Mouse (Mus musculus) heart, embryonic 15.5 days (tissue): ENCODE results near the gene Pih1d1. TPM values are rescaled to one million over a fixed set of nuclear protein-coding genes. Genes with fewer than 3 reads are reported as not detected.
"Not testable (repeated sequence)": the region's sequence is repeated elsewhere in the genome, so short reads cannot be mapped to it uniquely, and the experiment has no call there.

Source experiments
- ATAC-seq: fragments of 200-750 bp; cut with Nextera tagmentation; replicated peaks from 2 replicates; pipeline ENCODE4 v1.8.0; 2017; ENCODE audit warnings: low read depth, moderate TSS enrichment; ENCODE audit not compliant: insufficient number of reproducible peaks, insufficient read depth, low FRiP score
- H3K27ac ChIP-seq: fragments of 300-500 bp; sonication (generic); 2 replicates; pipeline ENCODE4 v1.5.1; 2015; ENCODE audit warnings: mild to moderate bottlenecking, inconsistent platforms
- H3K27me3 ChIP-seq: fragments of 300-500 bp; sonication (generic); 2 replicates; pipeline ENCODE4 v1.6.1; 2015; ENCODE audit warnings: inconsistent platforms
- H3K36me3 ChIP-seq: fragments of 300-500 bp; sonication (generic); 2 replicates; pipeline ENCODE4 v1.6.1; 2015; ENCODE audit warnings: mild to moderate bottlenecking, inconsistent platforms
- H3K4me1 ChIP-seq: fragments of 300-500 bp; sonication (generic); replicated peaks from 2 replicates; pipeline ENCODE4 v1.6.1; 2015; ENCODE audit warnings: inconsistent platforms
- H3K4me2 ChIP-seq: fragments of 300-500 bp; sonication (generic); 2 replicates; pipeline ENCODE4 v1.6.1; 2015; ENCODE audit warnings: inconsistent platforms, mild to moderate bottlenecking, moderate library complexity
- H3K4me3 ChIP-seq: fragments of 300-500 bp; sonication (generic); 2 replicates; pipeline ENCODE4 v1.5.1; 2015; ENCODE audit warnings: mild to moderate bottlenecking, inconsistent platforms
- H3K9ac ChIP-seq: fragments of 300-500 bp; sonication (generic); 2 replicates; pipeline ENCODE4 v1.6.1; 2015; ENCODE audit warnings: mild to moderate bottlenecking, inconsistent platforms
- H3K9me3 ChIP-seq: fragments of 300-500 bp; sonication (generic); replicated peaks from 2 replicates; pipeline ENCODE4 v1.6.1; 2016; ENCODE audit warnings: inconsistent platforms
- WGBS: fragments of 180-500 bp; shearing (Covaris S2); methylation state at CpG from one replicate; pipeline ENCODE4 v1.1.7; 2015; ENCODE audit warnings: mixed read lengths; 5-methylcytosine and 5-hydroxymethylcytosine counted together
- polyA plus RNA-seq: library from polyadenylated mRNA; unstranded; fragments of >200 nt; fragmentation: Nextera tagmentation; extraction: Ambion mirVana; gene quantifications from 2 replicates; pipeline ENCODE4 v1.2.1, GENCODE M21; 2015

The Pih1d1 gene
- polyA plus RNA-seq, 1 experiment from 2014 or later, result 76.5 TPM

GRCm38 (mm10) chr7:45149545-45149944, 4.6 kb upstream of the Pih1d1 start:
- H3K9ac ChIP-seq, result no peak overlapping the region
- H3K4me1 ChIP-seq, result peaks cover 17% of the 10 kb centered on the region
- WGBS, result 72% methylated on average over 6 of the region's 6 CpGs
- H3K4me3 ChIP-seq, result no peak overlapping the region
- H3K27ac ChIP-seq, result no peak overlapping the region; the same call in 1 of the 2 replicates
- no peaks in the 10 kb centered on the region for H3K9me3 ChIP-seq
- no peak overlapping the region for H3K4me2 ChIP-seq
- no peaks in the 10 kb centered on the region for H3K27me3 ChIP-seq
- H3K36me3 ChIP-seq, result peaks cover 10% of the 10 kb centered on the region; the same call in 1 of the 2 replicates
- ATAC-seq, result no peak

- peaks cover 4% of the 10 kb centered on the region; the same call in 1 of the 2 replicates for H3K36me3 ChIP-seq
- WGBS, result 65% methylated on average over 4 of the region's 4 CpGs
- no peaks in the 10 kb centered on the region for H3K9me3 ChIP-seq
- H3K9ac ChIP-seq, result no peak overlapping the region
- no peak for ATAC-seq
- H3K27ac ChIP-seq, result no peak overlapping the region
- H3K4me3 ChIP-seq, result no peak overlapping the region
- H3K4me1 ChIP-seq, result peaks cover 24% of the 10 kb centered on the region
- H3K27me3 ChIP-seq, result no peaks in the 10 kb centered on the region
- H3K4me2 ChIP-seq, result no peak overlapping the region
Measured at GRCm38 (mm10) chr7:45150321-45150720, 3.8 kb upstream of the Pih1d1 start.

DNA sequence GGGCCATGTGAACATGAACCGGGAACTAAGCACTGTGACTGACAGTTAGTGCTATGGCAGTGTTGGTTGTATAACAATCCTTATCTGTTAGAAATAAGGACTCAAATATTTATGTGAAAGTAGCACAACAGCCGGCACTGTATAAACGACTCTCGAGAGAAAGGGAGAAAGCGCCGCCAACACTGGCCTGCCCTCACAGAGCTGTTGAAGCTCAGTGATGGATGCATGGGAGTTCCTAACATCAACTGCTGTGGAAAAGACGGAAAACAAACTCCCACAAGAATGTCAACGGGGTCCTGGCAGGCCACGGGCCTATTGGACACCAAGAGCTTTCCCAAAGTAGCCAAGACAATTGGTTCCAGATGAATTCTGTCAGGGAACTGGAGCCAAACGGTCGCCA, 2.8 kb upstream of the Pih1d1 start:
- Histone ChIP-seq H3K4me3 (no peak overlapping the region), H3K4me1 (peaks cover 24% of the 10 kb centered on the region), H3K4me2 (no peak overlapping the region), H3K27ac (peak overlapping the region; percentile 11; the same call in 1 of the 2 replicates), H3K9me3 (no peaks in the 10 kb centered on the region), H3K36me3 (no peaks in the 10 kb centered on the region; the same call in 1 of the 2 replicates), H3K27me3 (no peaks in the 10 kb centered on the region), H3K9ac (no peak overlapping the region)
- no peak for ATAC-seq
- WGBS, result 48% methylated on average over 11 of the region's 11 CpGs

DNA sequence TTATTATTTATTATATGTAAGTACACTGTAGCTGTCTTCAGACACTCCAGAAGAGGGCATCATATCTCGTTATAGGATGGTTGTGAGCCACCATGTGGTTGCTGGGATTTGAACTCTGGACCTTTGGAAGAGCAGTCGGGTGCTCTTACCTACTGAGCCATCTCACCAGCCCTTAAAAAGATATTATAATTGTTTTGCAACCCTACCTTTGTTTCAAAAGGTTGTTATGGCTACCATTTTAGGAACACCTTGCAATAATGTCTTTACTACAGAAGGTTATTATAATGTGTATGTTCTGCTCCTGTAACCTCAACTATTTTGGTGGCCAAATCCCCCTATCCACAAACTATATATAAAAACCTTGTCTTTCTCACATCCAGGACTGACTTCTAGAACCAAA, 1.1 kb upstream of the Pih1d1 start:
- Histone ChIP-seq H3K4me2 (peak overlapping the region; percentile 69; the same call in 1 of the 2 replicates), H3K4me1 (peaks cover 21% of the 10 kb centered on the region), H3K4me3 (peak overlapping the region; percentile 91)
- H3K27ac ChIP-seq, H3K36me3 ChIP-seq, H3K9ac ChIP-seq, H3K27me3 ChIP-seq, ATAC-seq, H3K9me3 ChIP-seq: not testable (repeated sequence)
- WGBS, result 92% methylated on average over 2 of the region's 2 CpGs

DNA sequence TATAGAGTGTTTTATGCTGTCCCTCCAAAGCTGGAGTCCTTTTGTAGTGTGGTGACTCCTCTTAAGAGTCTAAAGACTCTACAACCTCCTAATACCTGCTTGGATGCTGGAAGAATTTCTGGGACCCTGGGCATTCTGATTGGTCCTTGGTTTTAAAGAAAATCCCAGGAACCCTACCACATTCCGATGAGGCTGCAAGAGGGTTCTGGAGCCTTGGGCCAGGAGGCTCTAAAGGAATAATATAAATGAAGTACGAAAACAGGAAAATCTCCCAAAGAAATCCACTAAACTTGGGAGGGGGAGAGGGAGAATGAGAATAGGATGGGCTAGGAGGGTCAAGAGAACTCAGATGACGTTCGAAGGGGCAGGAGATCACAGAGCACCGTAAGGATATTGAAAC, 517 bp upstream of the Pih1d1 start:
- Histone ChIP-seq H3K4me3 (peak overlapping the region; percentile 91), H3K27me3 (no peaks in the 10 kb centered on the region), H3K9me3 (no peaks in the 10 kb centered on the region), H3K4me1 (peaks cover 15% of the 10 kb centered on the region), H3K27ac (peak overlapping the region; percentile 99), H3K36me3 (peaks cover 5% of the 10 kb centered on the region; the same call in 1 of the 2 replicates), H3K9ac (peak overlapping the region; percentile 87), H3K4me2 (peak overlapping the region; percentile 69)
- WGBS, result 3% methylated on average over 5 of the region's 5 CpGs
- no peak for ATAC-seq

- Histone ChIP-seq H3K4me1 (peaks cover 15% of the 10 kb centered on the region), H3K9ac (0 out of 2 replicates have a peak overlapping the region, but pooled peaks have one; percentile 12), H3K4me2 (peak overlapping the region; percentile 69), H3K36me3 (peaks cover 12% of the 10 kb centered on the region; the same call in 1 of the 2 replicates), H3K27ac (peak overlapping the region; percentile 54), H3K9me3 (no peaks in the 10 kb centered on the region), H3K4me3 (peak overlapping the region; percentile 91), H3K27me3 (no peaks in the 10 kb centered on the region)
- WGBS, result 71% methylated on average over 12 of the region's 12 CpGs
- ATAC-seq, result no peak; the same call in 1 of the 2 replicates
Measured at GRCm38 (mm10) chr7:45154993-45155514, 951 bp downstream of the Pih1d1 start.

GRCm38 (mm10) chr7:45155590-45155989, 1.5 kb downstream of the Pih1d1 start:
- H3K27me3 ChIP-seq, result no peaks in the 10 kb centered on the region
- ATAC-seq, result no peak
- peaks cover 13% of the 10 kb centered on the region for H3K4me1 ChIP-seq
- 85% methylated on average over 9 of the region's 9 CpGs for WGBS
- no peak overlapping the region for H3K4me2 ChIP-seq
- H3K9me3 ChIP-seq, result no peaks in the 10 kb centered on the region
- H3K27ac ChIP-seq, result 0 out of 2 replicates have a peak overlapping the region, but pooled peaks have one; percentile 54
- H3K9ac ChIP-seq, result no peak overlapping the region
- H3K36me3 ChIP-seq, result peaks cover 12% of the 10 kb centered on the region; the same call in 1 of the 2 replicates
- H3K4me3 ChIP-seq, result no peak overlapping the region

- no peak overlapping the region for H3K27ac ChIP-seq
- H3K4me2 ChIP-seq, result no peak overlapping the region
- 93% methylated on average over 15 of the region's 15 CpGs for WGBS
- H3K27me3 ChIP-seq, result no peaks in the 10 kb centered on the region
- H3K4me1 ChIP-seq, result peaks cover 12% of the 10 kb centered on the region
- ATAC-seq, result no peak
- no peaks in the 10 kb centered on the region for H3K9me3 ChIP-seq
- peaks cover 12% of the 10 kb centered on the region; the same call in 1 of the 2 replicates for H3K36me3 ChIP-seq
- H3K9ac ChIP-seq, result no peak overlapping the region
- H3K4me3 ChIP-seq, result no peak overlapping the region
Measured at GRCm38 (mm10) chr7:45156206-45156605, 2.1 kb downstream of the Pih1d1 start.

DNA sequence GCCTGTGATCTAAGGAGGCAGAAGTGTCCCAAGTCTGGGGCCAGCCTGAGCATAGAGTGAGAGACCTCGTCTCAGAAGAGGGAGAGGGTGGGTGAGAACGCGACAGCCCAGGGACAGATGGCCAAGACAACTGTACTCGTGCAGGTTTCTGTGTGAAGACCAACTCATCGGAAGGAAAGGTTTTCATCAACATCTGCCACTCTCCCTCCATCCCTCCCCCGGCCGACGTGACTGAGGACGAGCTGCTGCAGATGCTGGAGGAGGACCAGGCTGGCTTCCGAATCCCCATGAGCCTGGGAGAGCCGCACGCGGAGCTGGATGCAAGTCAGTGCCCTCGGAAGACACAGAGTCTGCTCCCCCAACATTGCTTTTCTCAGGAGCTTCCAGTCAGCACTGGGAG, 3.4 kb downstream of the Pih1d1 start:
- Histone ChIP-seq H3K27ac (no peak overlapping the region), H3K4me2 (no peak overlapping the region), H3K9ac (no peak overlapping the region), H3K9me3 (no peaks in the 10 kb centered on the region), H3K27me3 (peaks cover 2% of the 10 kb centered on the region), H3K36me3 (peaks cover 12% of the 10 kb centered on the region; the same call in 1 of the 2 replicates), H3K4me3 (no peak overlapping the region), H3K4me1 (peaks cover 18% of the 10 kb centered on the region)
- no peak for ATAC-seq
- 88% methylated on average over 14 of the region's 14 CpGs for WGBS

GRCm38 (mm10) chr7:45158991-45159390, 4.9 kb downstream of the Pih1d1 start:
- Histone ChIP-seq H3K4me1 (peaks cover 20% of the 10 kb centered on the region), H3K27me3 (peaks cover 17% of the 10 kb centered on the region), H3K36me3 (peaks cover 12% of the 10 kb centered on the region; the same call in 1 of the 2 replicates), H3K9me3 (no peaks in the 10 kb centered on the region), H3K4me3 (no peak overlapping the region), H3K27ac (no peak overlapping the region), H3K4me2 (no peak overlapping the region), H3K9ac (no peak overlapping the region)
- 93% methylated on average over 6 of the region's 6 CpGs for WGBS
- no peak for ATAC-seq

DNA sequence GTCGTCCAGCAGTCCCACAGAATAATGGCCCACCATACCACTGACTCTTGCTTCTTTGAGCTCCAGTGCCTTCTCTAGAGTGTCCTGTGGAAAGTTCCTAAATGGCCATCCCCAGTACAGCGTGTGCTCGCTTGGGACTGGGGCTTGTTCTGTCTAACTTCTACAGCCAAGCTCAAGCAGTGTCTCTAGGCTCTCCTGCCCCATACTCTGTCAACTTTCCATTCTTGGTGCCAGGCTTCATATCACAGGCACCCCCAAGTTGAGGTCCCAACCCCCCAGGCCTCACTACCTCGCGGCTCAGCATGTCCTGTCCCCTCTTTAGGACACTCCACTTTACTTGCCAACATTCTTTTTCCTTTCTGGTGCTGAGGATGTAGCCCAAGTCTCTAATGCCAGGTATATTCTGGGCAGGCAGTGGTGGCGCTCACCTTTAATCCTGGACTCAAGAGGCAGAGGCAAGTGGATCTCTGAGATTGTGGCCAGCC, 6.3 kb downstream of the Pih1d1 start:
- peaks cover 12% of the 10 kb centered on the region; the same call in 1 of the 2 replicates for H3K36me3 ChIP-seq
- no peak overlapping the region for H3K4me3 ChIP-seq
- no peak for ATAC-seq
- no peak overlapping the region for H3K9ac ChIP-seq
- peaks cover 31% of the 10 kb centered on the region for H3K27me3 ChIP-seq
- H3K9me3 ChIP-seq, result no peaks in the 10 kb centered on the region
- 90% methylated on average over 6 of the region's 6 CpGs for WGBS
- no peak overlapping the region for H3K4me2 ChIP-seq
- no peak overlapping the region for H3K27ac ChIP-seq
- H3K4me1 ChIP-seq, result peaks cover 17% of the 10 kb centered on the region

DNA sequence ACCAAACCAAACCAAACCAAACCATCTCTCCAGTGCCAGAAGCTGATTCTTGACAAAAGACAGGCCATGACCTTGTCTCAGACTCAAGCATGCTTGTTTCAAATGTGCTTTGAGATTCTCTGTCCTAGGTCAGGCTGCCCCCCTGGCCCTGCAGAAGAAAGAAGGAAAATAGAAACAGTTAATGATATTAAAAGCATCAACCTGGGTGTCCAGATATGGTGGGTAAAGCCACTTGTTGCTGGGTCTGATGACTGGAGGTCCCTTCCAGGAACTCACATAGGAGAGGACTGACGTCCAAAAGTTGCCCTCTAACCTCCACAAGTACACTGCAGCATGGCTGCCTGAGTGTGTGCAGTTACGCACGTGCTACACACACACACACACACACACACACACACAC, 6.8 kb downstream of the Pih1d1 start:
- H3K9me3 ChIP-seq, result no peaks in the 10 kb centered on the region
- no peak overlapping the region for H3K4me3 ChIP-seq
- no peak overlapping the region for H3K27ac ChIP-seq
- H3K36me3 ChIP-seq, result peaks cover 12% of the 10 kb centered on the region; the same call in 1 of the 2 replicates
- H3K4me2 ChIP-seq, result no peak overlapping the region
- H3K4me1 ChIP-seq, result peaks cover 17% of the 10 kb centered on the region
- ATAC-seq, result no peak
- 87% methylated on average over 3 of the region's 3 CpGs for WGBS
- H3K9ac ChIP-seq, result no peak overlapping the region
- peaks cover 36% of the 10 kb centered on the region for H3K27me3 ChIP-seq
